Mouse (Mus musculus) erythroblast, embryonic 14.5 days (primary cell): Measurements from ENCODE around the gene Ddhd1.

ENCODE experiments used
- GATA1 ChIP-seq: IDR thresholded peaks from 2 replicates; pipeline ENCODE4 v1.6.1; 2012; ENCODE audit warnings: low read length, inconsistent platforms, mixed read lengths
- TAL1 ChIP-seq: IDR thresholded peaks from 3 replicates; pipeline ENCODE4 v1.6.1; 2012; ENCODE audit warnings: low read length, inconsistent platforms, mixed read lengths

DNA sequence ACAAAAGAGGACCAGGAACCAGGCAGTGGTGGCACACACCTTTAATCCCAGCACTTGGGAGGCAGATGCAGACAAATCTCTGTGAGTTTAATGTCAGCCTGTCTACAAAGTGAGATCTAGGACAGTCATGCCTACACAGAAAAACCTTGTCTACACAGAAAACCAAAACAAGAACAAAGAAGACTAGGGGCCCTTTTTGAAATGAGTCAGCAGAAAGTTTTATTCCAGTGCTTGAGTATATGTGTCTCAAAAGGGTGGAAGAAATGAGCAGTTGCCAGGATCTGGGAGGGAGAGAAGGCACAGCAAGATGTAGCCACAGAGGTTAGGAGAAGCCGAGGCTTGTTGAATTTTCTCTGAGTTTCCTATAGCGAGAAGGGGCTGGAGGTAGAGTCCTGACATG is 35.9 kb upstream of the Ddhd1 start:
- TF ChIP-seq GATA1 (no peak), TAL1 (no peak)
